Mouse (Mus musculus) ES-E14 (cell line): ENCODE measurements around the gene Htr1f.

Experiments used
- HCFC1 ChIP-seq: IDR thresholded peaks from 2 replicates; pipeline ENCODE4 v1.6.1; 2012; ENCODE audit warnings: low read length, inconsistent platforms, borderline replicate concordance; ENCODE audit not compliant: insufficient read depth
- MAFK ChIP-seq: IDR thresholded peaks from 2 replicates; pipeline ENCODE4 v1.6.1; 2014; ENCODE audit warnings: mild to moderate bottlenecking, low read depth, low read length, inconsistent platforms; ENCODE audit not compliant: insufficient read depth
- ZC3H11A ChIP-seq: IDR thresholded peaks from 2 replicates; pipeline ENCODE4 v1.6.1; 2012; ENCODE audit warnings: low read depth, mild to moderate bottlenecking, inconsistent platforms, low read length, borderline replicate concordance

GRCm38 (mm10) chr16:65105184-65105931, at the start of gene Htr1f:
- TF ChIP-seq HCFC1 (no peak), MAFK (no peak), ZC3H11A (no peak)
